Mouse (Mus musculus) G1E (cell line): Measurements from ENCODE around the gene Catsperz. TPM values are rescaled to one million over a fixed set of nuclear protein-coding genes. Genes with fewer than 3 reads are reported as not detected.

Experiments
- ATAC-seq: 2 replicates; pipeline ENCODE4 v1.8.0; 2016; ENCODE audit warnings: mild to moderate bottlenecking; ENCODE audit not compliant: insufficient number of reproducible peaks, poor library complexity, low FRiP score, severe bottlenecking; ENCODE audit errors: extremely low read depth
- DNase-seq: peaks from one replicate; pipeline ENCODE4 v3.0.0; 2012; ENCODE audit warnings: low spot score
- H3K27me3 ChIP-seq: 2 replicates; pipeline ENCODE4 v1.6.1; 2012; ENCODE audit warnings: mild to moderate bottlenecking, low read length, inconsistent platforms; ENCODE audit not compliant: insufficient read depth
- H3K36me3 ChIP-seq: replicated peaks from 2 replicates; pipeline ENCODE3; 2012; ENCODE audit warnings: mild to moderate bottlenecking, inconsistent platforms
- H3K4me1 ChIP-seq: 2 replicates; pipeline ENCODE4 v1.6.1; 2012; ENCODE audit warnings: low read depth, low read length, inconsistent platforms, mixed read lengths; ENCODE audit not compliant: insufficient read depth
- H3K4me3 ChIP-seq: 2 replicates; pipeline ENCODE4 v1.5.1; 2012; ENCODE audit warnings: low read depth, mild to moderate bottlenecking, inconsistent platforms, low read length, moderate library complexity, mixed read lengths
- H3K9me3 ChIP-seq: replicated peaks from 2 replicates; pipeline ENCODE4 v1.6.1; 2012; ENCODE audit warnings: inconsistent platforms
- CTCF ChIP-seq: IDR thresholded peaks from 2 replicates; pipeline ENCODE4 v1.5.1; 2012; ENCODE audit warnings: low read depth, low read length, inconsistent platforms, mixed read lengths
- GATA1 ChIP-seq: IDR thresholded peaks from 2 replicates; pipeline ENCODE4 v1.6.1; 2012; ENCODE audit warnings: borderline replicate concordance, low read length, inconsistent platforms, mixed read lengths
- GATA2 ChIP-seq: IDR thresholded peaks from 2 replicates; pipeline ENCODE4 v1.6.1; 2012; ENCODE audit warnings: low read depth, low read length, inconsistent platforms, borderline replicate concordance
- POLR2AphosphoS5 ChIP-seq: IDR thresholded peaks from 2 replicates; pipeline ENCODE4 v1.6.1; 2012; ENCODE audit warnings: low read depth, low read length, inconsistent platforms; ENCODE audit not compliant: insufficient replicate concordance
- TAL1 ChIP-seq: conservative IDR thresholded peaks from 2 replicates; pipeline ENCODE4 v1.6.1; 2012; ENCODE audit warnings: low read depth, low read length, inconsistent platforms, mixed read lengths
- polyA plus RNA-seq: library from polyadenylated mRNA; stranded (reverse); fragments of >175 nt; gene quantifications from 2 replicates; pipeline ENCODE4 v1.2.3, GENCODE M21; 2012
- total RNA-seq, 2 experiments: library from RNA; stranded (forward) in 1 of 2; stranded (reverse) in 1 of 2; fragments of 200-1000 nt in 1 of 2; fragments of >200 nt in 1 of 2; fragmentation: Nextera tagmentation in 1 of 2; gene quantifications; 2 replicates each; pipeline ENCODE4 v1.2.3; 2014 to 2017

Catsperz gene
- total and polyA plus RNA-seq, 3 experiments: 0.11 TPM; not detected in 2

DNA sequence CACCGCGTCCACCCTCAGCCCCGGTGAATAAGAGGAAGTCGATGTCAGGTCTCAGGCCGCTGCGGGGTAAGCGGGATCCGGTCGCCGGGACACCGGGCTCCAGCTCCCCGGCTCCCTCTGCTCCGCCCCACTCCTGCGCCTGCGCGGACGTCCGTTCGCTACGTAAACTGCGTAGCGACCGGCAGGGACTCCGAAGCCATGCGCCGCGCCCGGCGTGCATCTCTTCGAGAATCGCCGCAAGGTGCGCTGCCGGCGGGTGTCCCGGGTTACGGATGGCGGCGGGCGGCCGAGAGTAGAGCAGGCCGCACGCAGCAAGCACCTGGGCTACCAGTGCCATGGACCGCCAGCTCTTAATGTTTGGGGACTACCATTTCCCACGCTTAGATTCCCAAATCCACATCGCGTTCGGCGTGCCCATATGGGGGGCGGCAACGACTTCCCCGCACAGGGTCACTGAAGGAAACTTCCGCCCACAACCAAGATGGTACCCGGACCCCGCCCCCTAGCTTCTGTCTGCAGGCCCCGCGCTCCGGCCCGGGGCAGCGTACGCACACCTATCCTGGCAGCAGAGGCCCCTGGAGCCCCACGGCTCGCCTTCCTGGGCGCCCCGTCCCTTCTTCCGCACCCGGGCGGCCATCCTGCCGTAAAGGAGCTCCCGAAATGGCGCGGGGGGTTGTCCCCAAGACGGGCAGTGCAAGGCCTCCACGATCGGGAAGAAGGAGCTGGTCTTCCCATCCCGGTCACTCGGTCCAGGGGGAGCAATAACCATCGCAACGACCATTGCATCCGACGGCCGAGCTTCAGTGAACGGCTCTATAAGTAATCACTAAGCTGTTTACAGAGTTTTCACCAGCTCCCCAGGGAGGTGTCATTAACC is 16.4 kb upstream of the Catsperz start, which contains the start of gene Bad:
TSS of gene Bad (plus strand) at position 490 of the 877 bp plus-strand sequence.
- no peak for TF ChIP-seq GATA1
- TF ChIP-seq GATA2: no peak
- no peak for TF ChIP-seq CTCF
- TF ChIP-seq TAL1: no peak
- no peak for TF ChIP-seq POLR2AphosphoS5
- Histone ChIP-seq H3K27me3 (no peaks in the 10 kb centered on the region), H3K36me3 (peaks cover 49% of the 10 kb centered on the region), H3K4me3 (peak within 1 kb of the TSS; percentile 84), H3K4me1 (peaks cover 44% of the 10 kb centered on the region), H3K9me3 (no peaks in the 10 kb centered on the region)
- DNase-seq (peak; percentile 96), ATAC-seq (peak; percentile 35; the same call in 1 of the 2 replicates)

DNA sequence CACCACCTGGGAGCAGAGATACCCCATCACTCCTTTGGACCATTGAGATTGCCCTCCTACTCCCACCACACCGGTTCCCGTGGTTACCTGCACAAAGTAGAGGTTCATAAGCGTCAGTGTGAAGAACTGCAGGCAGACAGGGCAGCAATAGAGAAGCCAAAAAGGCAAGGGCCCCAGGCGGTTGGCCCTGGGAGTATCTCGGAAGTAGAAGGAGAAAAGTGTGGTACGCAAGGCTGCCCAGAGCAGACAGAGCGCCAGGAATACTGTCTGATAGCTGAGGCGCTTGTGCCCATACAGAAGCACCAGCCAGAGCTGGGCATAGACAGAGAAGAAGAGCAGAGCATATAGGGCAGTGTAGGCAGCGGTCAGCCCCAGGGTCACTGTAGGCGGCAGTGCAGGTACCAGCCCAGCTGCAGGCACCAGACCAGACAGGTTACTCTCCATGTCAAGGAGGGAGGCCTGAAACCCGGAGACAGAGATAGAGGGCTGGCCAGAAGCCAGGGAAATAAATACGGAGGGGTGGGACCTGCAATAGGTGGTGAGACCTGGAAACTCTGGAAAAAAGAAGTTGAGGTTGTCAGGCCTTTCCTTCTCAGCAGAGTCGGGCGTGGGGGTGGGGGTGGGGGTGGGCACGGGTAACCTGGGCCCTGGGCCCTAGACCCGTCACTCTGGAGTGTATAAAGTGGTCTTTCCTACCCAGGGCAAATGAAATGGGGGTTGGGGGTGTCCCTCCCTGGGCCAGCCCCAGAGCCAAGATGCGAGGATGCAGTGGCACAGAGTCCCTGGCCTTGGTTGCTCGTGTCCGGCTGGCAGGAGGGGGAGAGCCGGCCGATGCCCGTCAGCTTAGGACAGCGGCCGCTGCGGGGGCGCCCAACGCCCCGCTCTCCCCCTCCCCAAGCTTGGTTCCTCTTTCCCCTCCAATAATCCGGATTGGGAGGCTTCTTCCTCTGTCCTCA is 15.5 kb upstream of the Catsperz start:
- no peak for ATAC-seq
- TF ChIP-seq GATA1: no peak
- TF ChIP-seq TAL1: no peak
- no peak for TF ChIP-seq CTCF
- TF ChIP-seq POLR2AphosphoS5: no peak
- TF ChIP-seq GATA2: no peak
- Histone ChIP-seq H3K4me3 (peak overlapping the region; percentile 84), H3K36me3 (peaks cover 39% of the 10 kb centered on the region), H3K27me3 (peaks cover 4% of the 10 kb centered on the region; the same call in 1 of the 2 replicates), H3K9me3 (no peaks in the 10 kb centered on the region), H3K4me1 (peaks cover 37% of the 10 kb centered on the region)
- peak; percentile 26 for DNase-seq

DNA sequence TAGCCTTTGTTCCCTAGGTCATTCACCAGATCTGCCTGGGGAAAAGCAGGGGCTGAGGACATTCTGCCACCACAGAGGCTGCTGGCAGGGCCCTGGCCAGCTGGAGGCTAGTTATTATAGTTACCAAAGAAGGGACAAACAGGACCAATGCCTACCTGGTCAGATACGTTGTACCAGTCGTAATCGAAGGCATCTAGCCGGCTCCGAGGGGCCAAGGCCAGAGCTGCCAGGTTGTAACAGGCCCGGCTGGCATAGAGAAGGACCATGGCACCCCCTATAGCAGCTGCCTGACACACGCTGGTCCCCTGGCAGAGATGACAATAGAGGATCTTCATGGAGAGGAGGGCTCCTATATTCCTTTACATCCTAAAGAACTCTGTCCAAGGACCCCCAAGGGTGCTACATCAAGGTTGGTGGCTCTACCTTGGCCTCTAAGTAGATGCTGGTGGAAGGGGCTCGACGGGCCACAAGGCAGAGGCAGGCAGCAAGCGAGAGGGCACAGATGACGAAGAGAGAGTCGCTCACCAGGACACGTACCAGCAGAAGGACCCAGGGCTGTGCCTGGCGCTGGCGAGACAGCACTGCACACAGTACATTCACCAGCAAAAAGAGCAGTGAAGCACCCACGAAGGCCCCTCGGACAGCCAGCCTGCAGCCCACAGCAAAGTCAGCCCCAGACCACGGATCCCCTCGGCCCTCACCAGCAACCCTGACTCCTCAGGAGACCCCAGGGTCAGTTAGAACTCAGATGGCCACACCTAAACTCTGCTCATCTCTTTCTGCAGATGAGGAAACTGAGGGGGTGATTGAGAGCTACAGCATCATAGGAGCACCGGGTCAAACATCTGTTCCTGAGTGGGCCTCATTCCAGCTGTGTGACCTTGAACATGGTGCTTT is 14.2 kb upstream of the Catsperz start:
- Histone ChIP-seq H3K36me3 (peaks cover 31% of the 10 kb centered on the region), H3K27me3 (peaks cover 12% of the 10 kb centered on the region), H3K4me3 (peak overlapping the region; percentile 28; the same call in 1 of the 2 replicates), H3K9me3 (no peaks in the 10 kb centered on the region), H3K4me1 (peaks cover 33% of the 10 kb centered on the region)
- TF ChIP-seq TAL1 (no peak), GATA1 (no peak), POLR2AphosphoS5 (no peak)
- ATAC-seq: no peak
- no peak for DNase-seq

DNA sequence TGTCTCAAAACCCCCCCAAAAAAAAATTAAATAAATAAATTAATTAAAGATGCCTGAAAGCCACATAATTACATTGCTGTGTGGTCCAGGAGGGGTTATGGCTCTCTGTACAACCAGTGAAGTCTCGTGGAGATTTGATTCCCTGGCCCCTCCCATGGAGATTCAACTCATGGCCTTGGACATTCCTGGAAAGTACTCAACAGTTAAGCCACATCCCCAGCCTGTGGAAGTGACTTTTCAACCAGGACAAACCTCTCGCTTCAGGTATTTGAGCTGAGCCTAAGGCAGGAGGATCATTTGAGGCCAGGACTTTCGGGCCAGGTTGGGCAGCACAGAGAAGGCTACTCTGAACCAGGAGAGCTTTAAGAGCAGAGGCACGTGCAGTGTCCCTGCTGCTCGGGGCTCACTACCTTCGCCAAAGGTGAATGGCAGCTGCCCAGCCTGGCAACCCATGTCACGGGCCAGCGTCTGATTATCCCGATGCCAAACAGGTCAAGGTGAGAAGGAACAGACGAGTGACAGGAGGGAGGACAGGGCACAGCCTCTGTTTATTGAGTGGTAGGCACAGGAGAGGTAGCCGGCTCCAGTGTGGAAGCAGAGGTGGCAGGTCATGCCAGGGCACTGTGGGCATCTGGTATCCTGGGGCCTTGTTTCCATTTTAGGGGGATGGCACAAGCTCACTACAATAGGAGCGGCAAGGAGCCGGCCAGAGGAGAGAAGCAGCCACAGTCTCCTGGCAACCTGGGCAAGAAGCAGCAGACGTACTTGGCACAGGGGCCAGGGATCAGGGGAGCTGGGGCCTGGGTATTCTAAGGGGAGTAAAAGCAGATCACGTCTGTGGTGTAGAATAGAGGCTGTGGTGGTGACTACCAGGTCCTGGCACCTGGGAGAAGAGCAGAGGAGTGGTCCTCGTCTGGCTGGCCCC is 12.6 kb upstream of the Catsperz start:
- H3K36me3 ChIP-seq: peaks cover 24% of the 10 kb centered on the region
- DNase-seq (no peak), ATAC-seq (no peak)
- peaks cover 8% of the 10 kb centered on the region for H3K9me3 ChIP-seq
- H3K4me3 ChIP-seq: no peak overlapping the region
- peaks cover 29% of the 10 kb centered on the region for H3K4me1 ChIP-seq
- H3K27me3 ChIP-seq: peaks cover 28% of the 10 kb centered on the region
- TF ChIP-seq POLR2AphosphoS5: no peak
- no peak for TF ChIP-seq GATA1
- TF ChIP-seq CTCF: no peak
- TF ChIP-seq TAL1: no peak

DNA sequence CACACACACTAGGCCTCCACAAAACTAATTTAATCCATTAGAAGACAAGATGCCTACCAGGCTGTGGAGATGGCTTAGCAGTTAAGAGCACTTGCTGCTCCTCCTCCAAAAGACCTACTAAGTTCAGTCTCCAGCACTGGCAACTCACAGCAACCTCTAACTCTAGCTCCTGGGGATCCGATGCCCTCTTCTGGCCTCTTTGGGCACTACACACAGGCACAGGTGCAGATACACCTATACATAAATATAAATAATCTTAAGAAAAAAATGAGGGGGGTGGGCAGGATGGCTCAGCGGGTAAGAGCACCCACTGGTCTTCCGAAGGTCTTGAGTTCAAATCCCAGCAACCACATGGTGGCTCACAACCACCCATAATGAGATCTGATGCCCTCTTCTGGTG is 11.1 kb upstream of the Catsperz start:
- Histone ChIP-seq H3K27me3 (peaks cover 42% of the 10 kb centered on the region), H3K4me1 (peaks cover 25% of the 10 kb centered on the region), H3K4me3 (no peak overlapping the region), H3K9me3 (peaks cover 8% of the 10 kb centered on the region), H3K36me3 (peaks cover 24% of the 10 kb centered on the region)
- 0 out of 2 replicates have a peak, but pooled peaks have one; percentile 22 for TF ChIP-seq CTCF
- TF ChIP-seq POLR2AphosphoS5: no peak
- no peak for ATAC-seq
- no peak for DNase-seq
